Mouse (Mus musculus): ENCODE results near the gene Rbm20. TPM values are rescaled to one million over a fixed set of nuclear protein-coding genes. Genes with fewer than 3 reads are reported as not detected.

The Rbm20 gene
- total and polyA plus RNA-seq, 3 experiments: 37.3 to 58.6 TPM; not detected in 1

- H3K9ac ChIP-seq (ENCODE audit: control insufficient read depth, low read depth, low read length, poor library complexity, severe bottlenecking): no peak overlapping the region
- no peaks in the 10 kb centered on the region for H3K36me3 ChIP-seq (ENCODE audit: control insufficient read depth in 1 of 2, insufficient read depth in 2 of 2, low read length in 2 of 2)
- H3K27ac ChIP-seq (ENCODE audit: control insufficient read depth, low read depth, low read length): no peak overlapping the region
- H3K4me1 ChIP-seq (ENCODE audit: control insufficient read depth in 1 of 2, insufficient read depth in 2 of 2, low read length in 2 of 2): no peaks in the 10 kb centered on the region
- H3K9me3 ChIP-seq (replicated peaks; ENCODE audit: insufficient read depth, low read length): no peaks in the 10 kb centered on the region
- no peaks in the 10 kb centered on the region for H3K79me2 ChIP-seq (ENCODE audit: control insufficient read depth, insufficient read depth, low read length, poor library complexity)
- H3K27me3 ChIP-seq (ENCODE audit: control insufficient read depth in 1 of 2, insufficient read depth in 2 of 2, low read length in 2 of 2): 0 out of 4 replicates have a peak, but pooled peaks cover 1 to 3% of the 10 kb centered on the region in 2 experiments
- TF ChIP-seq ZC3H11A (IDR thresholded peaks at IDR 0.05; ENCODE audit: low read depth, low read length): no peak
- TF ChIP-seq ZKSCAN1 (IDR thresholded peaks at IDR 0.05; ENCODE audit: low read depth, low read length): no peak
- no peak for TF ChIP-seq CTCF (IDR thresholded peaks at IDR 0.05 in 2 of 3, conservative IDR thresholded peaks at IDR 0.05 in 1 of 3; ENCODE audit: control insufficient read depth in 1 of 3, insufficient read depth in 1 of 3, low read depth in 2 of 3, low read length in 3 of 3, poor library complexity in 1 of 3, severe bottlenecking in 1 of 3)
- no peak for TF ChIP-seq ZMIZ1 (IDR thresholded peaks at IDR 0.05; ENCODE audit: low read depth, low read length)
- no peak for TF ChIP-seq TBP (IDR thresholded peaks at IDR 0.05; ENCODE audit: low read depth, low read length)
- no peak for TF ChIP-seq USF2 (IDR thresholded peaks at IDR 0.05; ENCODE audit: borderline replicate concordance in 1 of 2, insufficient read depth in 1 of 2, low read depth in 1 of 2, low read length in 2 of 2)
- TF ChIP-seq TCF12 (IDR thresholded peaks at IDR 0.05; ENCODE audit: low read depth, low read length): no peak
- no peak for TF ChIP-seq USF1 (IDR thresholded peaks at IDR 0.05; ENCODE audit: low read depth, low read length)
- no peak for TF ChIP-seq GABPA (IDR thresholded peaks at IDR 0.05; ENCODE audit: low read depth, low read length)
- no peak for TF ChIP-seq MEF2A (IDR thresholded peaks at IDR 0.05; ENCODE audit: extremely low read depth, insufficient replicate concordance, low read depth, low read length, poor library complexity, severe bottlenecking)
- TF ChIP-seq RAD21 (IDR thresholded peaks at IDR 0.05; ENCODE audit: low read depth, low read length): no peak
- TF ChIP-seq NELFE (IDR thresholded peaks at IDR 0.05; ENCODE audit: low read depth, low read length): no peak
- no peak for TF ChIP-seq JUND (IDR thresholded peaks at IDR 0.05; ENCODE audit: low read depth, low read length)
- no peak for TF ChIP-seq MAZ (IDR thresholded peaks at IDR 0.05; ENCODE audit: low read depth, low read length)
- no peak for TF ChIP-seq SIN3A (IDR thresholded peaks at IDR 0.05; ENCODE audit: low read length)
- H3K4me3 ChIP-seq (ENCODE audit: control insufficient read depth in 1 of 2, insufficient read depth in 1 of 2, low read depth in 2 of 2, low read length in 2 of 2): no peak overlapping the region
- DNase-seq (ENCODE audit: low read depth, low spot score): no peak
Measured at GRCm38 (mm10) chr19:53729919-53730318, 52.8 kb downstream of the Rbm20 start.

GRCm38 (mm10) chr19:53731761-53732201 lies 54.7 kb downstream of the Rbm20 start:
- no peak for DNase-seq (ENCODE audit: low read depth, low spot score)
- no peaks in the 10 kb centered on the region for H3K9me3 ChIP-seq (replicated peaks; ENCODE audit: insufficient read depth, low read length)
- no peaks in the 10 kb centered on the region for H3K79me2 ChIP-seq (ENCODE audit: control insufficient read depth, insufficient read depth, low read length, poor library complexity)
- 0 out of 4 replicates have a peak, but pooled peaks cover 0 to under 1% of the 10 kb centered on the region in 2 experiments for H3K4me1 ChIP-seq (ENCODE audit: control insufficient read depth in 1 of 2, insufficient read depth in 2 of 2, low read length in 2 of 2)
- TF ChIP-seq ELF1 (IDR thresholded peaks at IDR 0.05; ENCODE audit: low read depth, low read length) (no peak), HCFC1 (IDR thresholded peaks at IDR 0.05; ENCODE audit: low read depth, low read length) (no peak), NRF1 (IDR thresholded peaks at IDR 0.05; ENCODE audit: insufficient read depth, low read depth, low read length, poor library complexity, severe bottlenecking) (no peak), BHLHE40 (IDR thresholded peaks at IDR 0.05; ENCODE audit: borderline replicate concordance, low read depth, low read length) (no peak), RAD21 (IDR thresholded peaks at IDR 0.05; ENCODE audit: low read depth, low read length) (no peak), MAX (IDR thresholded peaks at IDR 0.05; ENCODE audit: low read length) (no peak), SMC3 (IDR thresholded peaks at IDR 0.05; ENCODE audit: low read depth, low read length) (no peak), CHD2 (IDR thresholded peaks at IDR 0.05; ENCODE audit: low read length) (no peak), USF2 (IDR thresholded peaks at IDR 0.05; ENCODE audit: borderline replicate concordance in 1 of 2, insufficient read depth in 1 of 2, low read depth in 1 of 2, low read length in 2 of 2) (no peak), TCF12 (IDR thresholded peaks at IDR 0.05; ENCODE audit: low read depth, low read length) (no peak), CHD1 (IDR thresholded peaks at IDR 0.05; ENCODE audit: low read depth, low read length) (no peak), MYB (IDR thresholded peaks at IDR 0.05; ENCODE audit: low read depth, low read length) (no peak), EP300 (IDR thresholded peaks at IDR 0.05; ENCODE audit: low read depth in 1 of 2, low read length in 2 of 2) (no peak), POLR2A (IDR thresholded peaks at IDR 0.05; ENCODE audit: control insufficient read depth in 1 of 2, insufficient read depth in 1 of 2, low read depth in 1 of 2, low read length in 2 of 2, poor library complexity in 1 of 2) (no peak), JUND (IDR thresholded peaks at IDR 0.05; ENCODE audit: low read depth, low read length) (no peak), SIN3A (IDR thresholded peaks at IDR 0.05; ENCODE audit: low read length) (no peak)
- H3K27me3 ChIP-seq (ENCODE audit: control insufficient read depth in 1 of 2, insufficient read depth in 2 of 2, low read length in 2 of 2): no peaks in the 10 kb centered on the region
- no peak overlapping the region for H3K27ac ChIP-seq (ENCODE audit: control insufficient read depth, low read depth, low read length)
- H3K9ac ChIP-seq (ENCODE audit: control insufficient read depth, low read depth, low read length, poor library complexity, severe bottlenecking): no peak overlapping the region
- H3K4me3 ChIP-seq (ENCODE audit: control insufficient read depth in 1 of 2, insufficient read depth in 1 of 2, low read depth in 2 of 2, low read length in 2 of 2): no peak overlapping the region
- no peaks in the 10 kb centered on the region for H3K36me3 ChIP-seq (ENCODE audit: control insufficient read depth in 1 of 2, insufficient read depth in 2 of 2, low read length in 2 of 2)

All from MEL (cell line).